Mouse (Mus musculus): ENCODE data around the gene Akap11.

DNA sequence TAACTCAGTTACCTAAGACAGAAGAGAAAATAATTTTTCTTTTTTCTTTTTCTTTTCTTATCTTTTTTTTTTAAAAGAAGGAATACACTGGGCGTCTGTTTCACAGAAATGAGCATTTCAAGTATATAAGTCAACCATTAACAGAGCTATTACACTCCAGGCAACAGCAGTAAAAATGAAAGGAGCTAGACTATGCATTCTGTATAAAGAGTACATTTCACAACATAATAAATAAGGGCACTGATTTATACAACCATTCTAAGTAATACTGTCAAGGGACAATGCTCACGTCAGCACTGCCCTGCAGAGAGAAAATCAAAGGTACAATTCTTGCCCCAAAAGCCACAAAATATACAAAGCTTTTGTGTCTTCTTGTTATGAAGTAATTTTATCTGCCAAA lies 27.7 kb upstream of the Akap11 start:
- TF ChIP-seq CTCF (conservative IDR thresholded peaks at IDR 0.05; ENCODE audit: low read length) (no peak), POU5F1 (IDR thresholded peaks at IDR 0.05; ENCODE audit: borderline replicate concordance, low read length) (no peak), NANOG (IDR thresholded peaks at IDR 0.05; ENCODE audit: borderline replicate concordance, low read length) (no peak)

Data from E14TG2a.4 (cell line).